Mouse (Mus musculus) intestine, postnatal 0 days (tissue): ENCODE results near the gene Gm10181. TPM values are rescaled to one million over a fixed set of nuclear protein-coding genes. Genes with fewer than 3 reads are reported as not detected.
"Not testable (repeated sequence)": the region's sequence is repeated elsewhere in the genome, so short reads cannot be mapped to it uniquely, and the experiment has no call there.

Experiments used
- ATAC-seq: fragments of 200-750 bp; cut with Nextera tagmentation; 2 replicates; pipeline ENCODE4 v1.8.0; 2017; ENCODE audit warnings: mild to moderate bottlenecking, moderate TSS enrichment, moderate library complexity
- H3K27ac ChIP-seq: fragments of 300-500 bp; sonication (generic); 2 replicates; pipeline ENCODE4 v1.5.1; 2014; ENCODE audit warnings: mild to moderate bottlenecking, low read depth, low read length, moderate library complexity
- H3K27me3 ChIP-seq: fragments of 300-500 bp; sonication (generic); replicated peaks from 2 replicates; pipeline ENCODE4 v1.6.1; 2014; ENCODE audit warnings: low read length, mixed read lengths; ENCODE audit not compliant: control insufficient read depth, insufficient read depth
- H3K36me3 ChIP-seq: fragments of 300-500 bp; sonication (generic); 2 replicates; pipeline ENCODE4 v1.6.1; 2014; ENCODE audit warnings: mild to moderate bottlenecking, moderate library complexity; ENCODE audit not compliant: control insufficient read depth, insufficient read depth
- H3K4me1 ChIP-seq: fragments of 300-500 bp; sonication (generic); replicated peaks from 2 replicates; pipeline ENCODE4 v1.6.1; 2014; ENCODE audit warnings: antibody characterized with exemption, low read length, mixed read lengths; ENCODE audit not compliant: control insufficient read depth, insufficient read depth
- H3K4me2 ChIP-seq: fragments of 300-500 bp; sonication (generic); replicated peaks from 2 replicates; pipeline ENCODE4 v1.6.1; 2014; ENCODE audit warnings: low read depth, mild to moderate bottlenecking, moderate library complexity
- H3K4me3 ChIP-seq: fragments of 300-500 bp; sonication (generic); 2 replicates; pipeline ENCODE4 v1.5.1; 2014; ENCODE audit warnings: low read depth, low read length
- H3K9ac ChIP-seq: fragments of 300-500 bp; sonication (generic); 2 replicates; pipeline ENCODE4 v1.6.1; 2014; ENCODE audit warnings: mild to moderate bottlenecking, low read depth, low read length
- H3K9me3 ChIP-seq: fragments of 300-500 bp; sonication (generic); 2 replicates; pipeline ENCODE4 v1.6.1; 2016; ENCODE audit warnings: mixed run types; ENCODE audit not compliant: control insufficient read depth
- CTCF ChIP-seq: sonication (generic); IDR thresholded peaks from 2 replicates; pipeline ENCODE4 v1.5.1; 2016; ENCODE audit warnings: low read depth, mild to moderate bottlenecking, control low read depth, antibody characterized with exemption, moderate library complexity
- WGBS: fragments of 180-500 bp; shearing (Covaris S2); extraction: QIAGEN DNeasy Blood & Tissue Kit; methylation state at CpG from one replicate; pipeline ENCODE4 v1.1.7; 2014; 5-methylcytosine and 5-hydroxymethylcytosine counted together
- polyA plus RNA-seq: library from polyadenylated mRNA; unstranded; fragments of >200 nt; fragmentation: Nextera tagmentation; extraction: Ambion mirVana; gene quantifications from 2 replicates; pipeline ENCODE4 v1.2.1, GENCODE M21; 2015

Gene Gm10181
- polyA plus RNA-seq, 1 experiment from 2014 or later: not detected

DNA sequence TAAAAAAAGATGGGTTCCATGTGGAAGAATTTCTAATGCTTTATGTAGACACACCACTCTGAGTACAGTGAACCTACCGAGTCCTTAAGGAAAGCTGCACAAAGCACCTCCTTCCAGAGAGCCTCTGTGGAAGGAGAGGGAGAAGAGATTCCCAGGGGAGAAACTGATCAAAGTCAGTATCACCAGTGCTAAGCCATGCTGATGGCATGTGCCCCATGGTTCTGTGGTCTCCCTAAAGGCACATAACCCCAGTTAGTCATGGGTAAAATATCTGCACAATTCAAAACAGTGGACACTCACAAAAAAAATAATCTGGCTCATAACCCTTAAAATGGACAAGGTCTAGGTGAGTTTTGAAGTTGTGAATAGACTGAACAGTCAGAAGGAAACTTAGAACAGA lies 13.7 kb downstream of the Gm10181 start:
- Histone ChIP-seq H3K36me3 (peaks cover 26% of the 10 kb centered on the region), H3K4me3 (no peak overlapping the region), H3K9me3 (no peaks in the 10 kb centered on the region), H3K4me1 (no peaks in the 10 kb centered on the region), H3K27me3 (no peaks in the 10 kb centered on the region), H3K27ac (no peak overlapping the region), H3K4me2 (no peak overlapping the region), H3K9ac (no peak overlapping the region)
- WGBS: 84% methylated on average over 1 of the region's 1 CpGs
- ATAC-seq: no peak
- no peak for TF ChIP-seq CTCF

- no peak for ATAC-seq
- H3K9me3 ChIP-seq: no peaks in the 10 kb centered on the region
- no peaks in the 10 kb centered on the region for H3K4me1 ChIP-seq
- no peaks in the 10 kb centered on the region for H3K27me3 ChIP-seq
- no peak overlapping the region for H3K4me3 ChIP-seq
- H3K36me3 ChIP-seq: peaks cover 39% of the 10 kb centered on the region
- no peak overlapping the region for H3K27ac ChIP-seq
- no peak overlapping the region for H3K9ac ChIP-seq
- TF ChIP-seq CTCF: peak; percentile 93
- no peak overlapping the region for H3K4me2 ChIP-seq
These were observed 15.4 kb downstream of the Gm10181 start for GRCm38 (mm10) chr9:25104638-25105037.

DNA sequence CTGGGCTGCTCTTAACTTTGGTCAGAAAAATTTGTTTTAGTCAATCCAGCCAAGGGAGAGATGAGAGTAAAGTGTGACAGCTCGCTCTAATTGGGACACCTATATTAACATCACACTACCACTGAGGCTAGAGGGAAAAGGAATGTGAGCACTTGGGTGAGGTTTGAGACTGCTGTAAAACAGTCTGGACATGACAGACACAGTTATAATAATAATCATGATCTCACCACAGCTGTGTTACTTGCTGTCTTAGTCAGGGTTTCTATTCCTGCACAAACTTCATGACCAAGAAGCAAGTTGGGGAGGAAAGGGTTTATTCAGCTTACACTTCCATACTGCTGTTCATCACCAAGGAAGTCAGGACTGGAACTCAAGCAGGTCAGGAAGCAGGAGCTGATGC lies 34.4 kb downstream of the Gm10181 start:
- not testable (repeated sequence) for H3K4me3 ChIP-seq, H3K9ac ChIP-seq, H3K27ac ChIP-seq, H3K4me2 ChIP-seq, ATAC-seq, H3K27me3 ChIP-seq, H3K9me3 ChIP-seq, H3K4me1 ChIP-seq
- 92% methylated on average over 1 of the region's 1 CpGs for WGBS
- peaks cover 28% of the 10 kb centered on the region for H3K36me3 ChIP-seq

- no peak for ATAC-seq
- TF ChIP-seq CTCF: no peak
- H3K36me3 ChIP-seq: peaks cover 26% of the 10 kb centered on the region
- H3K27me3 ChIP-seq: no peaks in the 10 kb centered on the region
- H3K9me3 ChIP-seq: no peaks in the 10 kb centered on the region
- H3K4me2 ChIP-seq: no peak overlapping the region
- H3K4me1 ChIP-seq: no peaks in the 10 kb centered on the region
- H3K9ac ChIP-seq: no peak overlapping the region
- 71% methylated on average over 2 of the region's 2 CpGs for WGBS
- no peak overlapping the region for H3K4me3 ChIP-seq
- no peak overlapping the region for H3K27ac ChIP-seq
These were observed 34.8 kb downstream of the Gm10181 start for GRCm38 (mm10) chr9:25124048-25124447.

GRCm38 (mm10) chr9:25132253-25132652 lies 43.0 kb downstream of the Gm10181 start:
- Histone ChIP-seq H3K27ac (no peak overlapping the region), H3K9ac (no peak overlapping the region), H3K4me2 (no peak overlapping the region), H3K36me3 (no peaks in the 10 kb centered on the region), H3K9me3 (no peaks in the 10 kb centered on the region), H3K27me3 (no peaks in the 10 kb centered on the region), H3K4me1 (no peaks in the 10 kb centered on the region; the same call in 1 of the 2 replicates), H3K4me3 (no peak overlapping the region)
- no peak for ATAC-seq
- TF ChIP-seq CTCF: no peak

GRCm38 (mm10) chr9:25132920-25133319 lies 43.7 kb downstream of the Gm10181 start:
- Histone ChIP-seq H3K27ac (no peak overlapping the region), H3K9me3 (no peaks in the 10 kb centered on the region)
- 44% methylated on average over 4 of the region's 4 CpGs for WGBS

GRCm38 (mm10) chr9:25138900-25139299 lies 49.7 kb downstream of the Gm10181 start:
- no peak for TF ChIP-seq CTCF
- Histone ChIP-seq H3K9ac (no peak overlapping the region), H3K4me3 (no peak overlapping the region), H3K4me1 (no peaks in the 10 kb centered on the region), H3K36me3 (no peaks in the 10 kb centered on the region), H3K27ac (no peak overlapping the region), H3K4me2 (no peak overlapping the region), H3K27me3 (no peaks in the 10 kb centered on the region), H3K9me3 (no peaks in the 10 kb centered on the region)
- 94% methylated on average over 1 of the region's 1 CpGs for WGBS
- no peak for ATAC-seq

More at GRCm38 (mm10) chr9:25132920-25133319, 43.7 kb downstream of the Gm10181 start:
- no peaks in the 10 kb centered on the region for H3K27me3 ChIP-seq
- H3K4me2 ChIP-seq: no peak overlapping the region
- no peak overlapping the region for H3K4me3 ChIP-seq
- H3K36me3 ChIP-seq: no peaks in the 10 kb centered on the region
- TF ChIP-seq CTCF: no peak
- H3K9ac ChIP-seq: no peak overlapping the region
- H3K4me1 ChIP-seq: no peaks in the 10 kb centered on the region; the same call in 1 of the 2 replicates
- ATAC-seq: no peak

Other genes starting within 250 kb of the Gm10181 start
- gene Herpud2, start 62.4 kb downstream of the Gm10181 start, polyA plus RNA-seq: 21.6 and 21.9 TPM in 2 replicates
- gene Sept7, start 163.0 kb downstream of the Gm10181 start, polyA plus RNA-seq: 147 and 151 TPM in 2 replicates